Mouse (Mus musculus): ENCODE results near the gene Olfr1037. TPM values are rescaled to one million over a fixed set of nuclear protein-coding genes. Genes with fewer than 3 reads are reported as not detected.

The Olfr1037 gene
- polyA plus RNA-seq (2012) = not detected in 2 replicates

DNA sequence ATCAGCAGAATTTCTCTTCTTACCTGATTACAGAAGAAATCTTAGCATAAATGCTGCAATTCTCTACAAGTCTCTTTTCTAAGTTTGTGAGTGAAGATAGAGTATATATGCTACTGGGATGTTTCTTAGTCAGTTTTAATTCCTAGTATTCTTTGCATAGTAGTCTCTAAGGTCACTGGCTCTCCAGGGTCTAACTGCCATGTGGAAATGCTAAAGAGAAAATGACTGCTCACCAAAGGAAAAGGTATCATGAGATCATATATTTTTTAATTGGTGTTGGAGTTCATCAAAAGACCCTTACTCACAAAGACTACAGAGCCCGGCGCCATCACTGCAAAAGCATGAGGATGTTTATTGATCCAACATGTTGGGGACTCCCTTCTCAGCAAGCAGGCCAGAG lies at the start of gene Olfr1037:
Gene Olfr1037 (minus strand): TSS at position 101 of the 400 bp plus-strand sequence.

GRCm38 (mm10) chr2:86135828-86136227 lies 48.6 kb upstream of the Olfr1037 start, which contains the start of gene Olfr1039:
Olfr1039 (minus strand) TSS chr2:86135928.

GRCm38 (mm10) chr2:86073692-86074091 lies 13.5 kb downstream of the Olfr1037 start, which contains the start of gene Olfr1036:
Olfr1036 (plus strand) TSS chr2:86073992.

DNA sequence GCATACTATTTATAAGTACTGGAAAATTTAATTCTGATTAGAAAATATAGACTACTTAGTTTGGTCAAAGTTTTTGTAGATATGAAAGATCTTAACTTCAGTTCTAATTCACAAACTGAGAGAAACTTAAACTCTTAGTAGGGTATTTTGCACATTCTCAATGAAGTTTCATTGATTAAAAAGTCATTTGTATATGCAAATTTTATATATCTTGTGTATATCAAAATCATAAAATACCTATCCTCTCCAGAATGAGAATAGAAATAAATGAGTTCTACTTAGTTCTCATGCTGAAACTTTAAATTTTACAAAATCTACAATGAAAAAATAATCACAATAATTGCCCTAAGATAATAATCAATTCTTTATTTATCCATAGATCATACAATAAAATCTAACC lies 41.6 kb downstream of the Olfr1037 start, which contains the start of gene Olfr1034:
Gene Olfr1034 (plus strand): TSS at position 301 of the 400 bp plus-strand sequence.

Other genes with a start within 250 kb of the Olfr1037 start
- not detected in 2 replicates for gene Olfr1019, start 241.9 kb downstream of the Olfr1037 start, polyA plus RNA-seq (2012)
- gene Olfr1020, start 240.4 kb downstream of the Olfr1037 start, polyA plus RNA-seq (2012) = not detected in 2 replicates
- not detected in 2 replicates for gene Olfr1022, start 218.8 kb downstream of the Olfr1037 start, polyA plus RNA-seq (2012)
- not detected in 2 replicates for gene Olfr1023, start 201.7 kb downstream of the Olfr1037 start, polyA plus RNA-seq (2012)
- not detected in 2 replicates for gene Olfr1024, start 182.3 kb downstream of the Olfr1037 start, polyA plus RNA-seq (2012)
- not detected in 2 replicates for gene Olfr1025-ps1, start 172.2 kb downstream of the Olfr1037 start, polyA plus RNA-seq (2012)
- not detected in 2 replicates for gene Olfr1026, start 165.8 kb downstream of the Olfr1037 start, polyA plus RNA-seq (2012)
- not detected in 2 replicates for gene Olfr1028, start 136.9 kb downstream of the Olfr1037 start, polyA plus RNA-seq (2012)
- not detected in 2 replicates for gene Olfr1029, start 113.5 kb downstream of the Olfr1037 start, polyA plus RNA-seq (2012)
- not detected in 2 replicates for gene Olfr1030, start 108.1 kb downstream of the Olfr1037 start, polyA plus RNA-seq (2012)
- not detected in 2 replicates for gene Olfr1031, start 97.1 kb downstream of the Olfr1037 start, polyA plus RNA-seq (2012)
- gene Olfr1032, start 81.8 kb downstream of the Olfr1037 start, polyA plus RNA-seq (2012) = not detected in 2 replicates
- gene Olfr1033, start 66.8 kb downstream of the Olfr1037 start, polyA plus RNA-seq (2012) = 0.02 TPM in 1 of 2 replicates, not detected in the other
- gene Olfr1034, start 41.5 kb downstream of the Olfr1037 start, polyA plus RNA-seq (2012) = not detected in 2 replicates
- not detected in 2 replicates for gene Olfr1036, start 13.4 kb downstream of the Olfr1037 start, polyA plus RNA-seq (2012)
- 0.02 TPM in 1 of 2 replicates, not detected in the other for gene Olfr1039, start 48.5 kb upstream of the Olfr1037 start, polyA plus RNA-seq (2012)
- not detected in 2 replicates for gene Olfr1040, start 59.3 kb upstream of the Olfr1037 start, polyA plus RNA-seq (2012)
- gene Olfr1042, start 74.5 kb upstream of the Olfr1037 start, polyA plus RNA-seq (2012) = not detected in 2 replicates
- not detected in 2 replicates for gene Olfr1043, start 80.1 kb upstream of the Olfr1037 start, polyA plus RNA-seq (2012)
- gene Olfr1044, start 90.4 kb upstream of the Olfr1037 start, polyA plus RNA-seq (2012) = not detected in 2 replicates
- not detected in 2 replicates for gene Olfr52, start 98.3 kb upstream of the Olfr1037 start, polyA plus RNA-seq (2012)
- gene Olfr1045, start 115.6 kb upstream of the Olfr1037 start, polyA plus RNA-seq (2012) = not detected in 2 replicates
- gene Olfr1046, start 131.9 kb upstream of the Olfr1037 start, polyA plus RNA-seq (2012) = not detected in 2 replicates
- gene Olfr1047, start 144.0 kb upstream of the Olfr1037 start, polyA plus RNA-seq (2012) = not detected in 2 replicates
- gene Olfr1048, start 152.9 kb upstream of the Olfr1037 start, polyA plus RNA-seq (2012) = not detected in 2 replicates
- gene Olfr1049, start 170.9 kb upstream of the Olfr1037 start, polyA plus RNA-seq (2012) = not detected in 2 replicates
- gene Olfr1051, start 191.7 kb upstream of the Olfr1037 start, polyA plus RNA-seq (2012) = not detected in 2 replicates
- gene Olfr1052, start 205.1 kb upstream of the Olfr1037 start, polyA plus RNA-seq (2012) = not detected in 2 replicates
- not detected in 2 replicates for gene Olfr1053, start 227.9 kb upstream of the Olfr1037 start, polyA plus RNA-seq (2012)
- gene Olfr1054, start 248.0 kb upstream of the Olfr1037 start, polyA plus RNA-seq (2012) = not detected in 2 replicates

Data from megakaryocyte-erythroid progenitor cell, adult 5 weeks (primary cell).